Mouse (Mus musculus) urinary bladder, postnatal 10 days (tissue): ENCODE measurements around the gene Acot2.
"Not testable (repeated sequence)": the region's sequence is repeated elsewhere in the genome, so short reads cannot be mapped to it uniquely, and the experiment has no call there.

Experiments
- DNase-seq: peaks from one replicate; pipeline ENCODE4 v3.0.0; 2022; ENCODE audit warnings: low spot score

Gene Acot2

DNA sequence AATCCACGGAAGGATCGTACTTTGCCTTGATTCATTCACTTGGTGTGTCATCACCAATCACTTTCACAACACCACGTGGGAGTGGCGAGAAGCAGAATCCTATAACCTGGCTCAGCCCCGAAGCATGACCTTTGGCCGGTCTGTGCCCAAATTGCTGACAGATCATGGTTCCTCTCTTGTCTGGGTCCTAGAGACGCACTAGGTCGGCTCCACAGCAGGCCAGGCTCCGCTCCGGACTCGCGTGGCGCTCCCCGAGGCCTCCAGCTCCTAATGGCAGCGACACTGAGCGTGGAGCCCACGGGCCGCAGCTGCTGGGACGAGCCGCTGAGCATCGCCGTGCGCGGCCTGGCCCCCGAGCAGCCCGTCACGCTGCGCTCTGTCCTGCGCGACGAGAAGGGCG, 50.6 kb downstream of the Acot2 start, which contains the start of gene Acot4:
Gene Acot4, plus strand, starts transcription at position 139 of the 400 bp plus-strand sequence.
- DNase-seq: not testable (repeated sequence)

DNA sequence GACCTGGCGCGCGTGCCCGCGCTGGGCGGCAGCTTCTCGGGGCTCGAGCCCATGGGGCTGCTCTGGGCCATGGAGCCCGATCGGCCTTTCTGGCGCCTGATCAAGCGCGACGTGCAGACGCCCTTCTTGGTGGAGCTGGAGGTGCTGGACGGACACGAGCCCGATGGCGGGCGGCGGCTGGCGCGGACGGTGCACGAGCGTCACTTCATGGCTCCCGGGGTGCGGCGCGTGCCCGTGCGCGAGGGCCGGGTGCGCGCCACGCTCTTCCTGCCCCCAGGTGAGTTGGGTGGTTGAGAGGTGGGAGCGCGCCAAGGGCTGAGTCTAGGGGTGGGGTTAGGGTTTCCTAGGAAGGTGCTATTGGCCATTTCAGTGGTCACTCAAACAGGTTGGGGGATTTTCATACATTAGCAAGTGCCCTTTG, 51.0 kb downstream of the Acot2 start, which contains the start of gene Gm49366:
Gene Gm49366, plus strand, starts transcription at position 245 of the 421 bp plus-strand sequence.
- DNase-seq: not testable (repeated sequence)

GRCm38 (mm10) chr12:84042248-84042647, 54.6 kb downstream of the Acot2 start:
- DNase-seq: no peak
